Mouse (Mus musculus): ENCODE results near the gene Vmn1r197. TPM values are rescaled to one million over a fixed set of nuclear protein-coding genes. Genes with fewer than 3 reads are reported as not detected.
"Not testable (repeated sequence)": the region's sequence is repeated elsewhere in the genome, so short reads cannot be mapped to it uniquely, and the experiment has no call there.

Vmn1r197 gene
- not detected in 2 replicates for polyA plus RNA-seq (2012; ENCODE audit: insufficient read depth, insufficient read length, low replicate concordance, missing spikeins)

DNA sequence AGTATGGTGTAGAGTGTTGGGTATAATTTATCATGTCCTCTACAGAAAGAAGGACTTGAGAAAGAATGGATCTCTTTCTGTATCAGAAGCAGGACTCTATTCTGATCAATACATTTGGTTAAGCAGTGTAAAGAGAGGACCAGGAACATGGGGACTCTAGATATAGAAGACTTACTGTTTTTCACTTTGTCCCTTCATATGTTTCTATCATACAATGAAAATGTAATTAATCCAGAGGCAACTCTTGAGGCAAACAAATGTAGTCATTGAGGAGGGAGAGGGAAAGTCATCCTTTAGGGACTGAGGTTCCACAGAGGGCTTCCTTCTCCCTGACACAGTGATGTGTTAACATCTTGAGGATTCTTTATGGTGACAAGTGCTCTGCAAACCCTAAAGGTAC is at the start of gene Vmn1r197:
Gene Vmn1r197, plus strand, starts transcription at position 301 of the 400 bp plus-strand sequence.
- no peak for TF ChIP-seq CTCF (IDR thresholded peaks at IDR 0.05; ENCODE audit: insufficient read depth, low read depth, low read length)
- no peak for TF ChIP-seq POLR2A (IDR thresholded peaks at IDR 0.05; ENCODE audit: insufficient read depth, low read depth, low read length)
- no peak within 1 kb of the TSS for H3K27ac ChIP-seq (ENCODE audit: insufficient read depth, low read depth, low read length)
- no peaks in the 10 kb centered on the region for H3K4me1 ChIP-seq (ENCODE audit: control insufficient read depth, insufficient read depth, low read length)
- H3K4me3 ChIP-seq (ENCODE audit: insufficient read depth, low read depth, low read length) = no peak within 1 kb of the TSS

DNA sequence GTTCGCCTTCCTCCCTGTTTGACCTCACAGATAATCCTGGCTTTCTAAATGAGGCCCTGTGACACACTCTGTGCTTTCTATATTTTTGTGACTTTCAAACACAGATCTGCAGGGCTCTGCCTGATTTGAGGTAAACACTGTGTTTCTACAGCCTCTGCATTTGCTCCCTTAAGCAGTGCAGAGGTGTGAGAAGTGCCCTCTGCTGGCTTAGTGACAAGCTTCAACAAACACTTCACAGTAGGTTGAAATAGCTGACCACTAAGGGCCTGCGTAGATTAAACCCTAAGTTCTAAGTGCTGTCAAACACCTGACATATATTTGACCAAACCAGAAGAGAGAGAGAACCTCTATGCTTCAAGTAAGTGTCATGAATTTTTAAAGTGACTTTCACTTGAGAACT is 39.8 kb upstream of the Vmn1r197 start:
- Histone ChIP-seq H3K4me1 (ENCODE audit: control insufficient read depth, insufficient read depth, low read length) (no peaks in the 10 kb centered on the region), H3K27ac (ENCODE audit: insufficient read depth, low read depth, low read length) (no peak overlapping the region), H3K4me3 (ENCODE audit: insufficient read depth, low read depth, low read length) (no peak overlapping the region)
- WGBS = 79% methylated on average over 2 of the region's 2 CpGs
- no peak for TF ChIP-seq POLR2A (IDR thresholded peaks at IDR 0.05; ENCODE audit: insufficient read depth, low read depth, low read length)
- no peak for TF ChIP-seq CTCF (IDR thresholded peaks at IDR 0.05; ENCODE audit: insufficient read depth, low read depth, low read length)

GRCm38 (mm10) chr13:22289620-22290019 is 34.8 kb upstream of the Vmn1r197 start, which contains the start of gene Vmn1r196:
Gene Vmn1r196, plus strand, starts transcription at chr13:22289920.
- Histone ChIP-seq H3K4me3 (ENCODE audit: insufficient read depth, low read depth, low read length) (no peak within 1 kb of the TSS), H3K4me1 (ENCODE audit: control insufficient read depth, insufficient read depth, low read length) (no peaks in the 10 kb centered on the region), H3K27ac (ENCODE audit: insufficient read depth, low read depth, low read length) (no peak within 1 kb of the TSS)
- 80% methylated on average over 2 of the region's 2 CpGs for WGBS
- TF ChIP-seq CTCF (IDR thresholded peaks at IDR 0.05; ENCODE audit: insufficient read depth, low read depth, low read length) = no peak
- no peak for TF ChIP-seq POLR2A (IDR thresholded peaks at IDR 0.05; ENCODE audit: insufficient read depth, low read depth, low read length)

DNA sequence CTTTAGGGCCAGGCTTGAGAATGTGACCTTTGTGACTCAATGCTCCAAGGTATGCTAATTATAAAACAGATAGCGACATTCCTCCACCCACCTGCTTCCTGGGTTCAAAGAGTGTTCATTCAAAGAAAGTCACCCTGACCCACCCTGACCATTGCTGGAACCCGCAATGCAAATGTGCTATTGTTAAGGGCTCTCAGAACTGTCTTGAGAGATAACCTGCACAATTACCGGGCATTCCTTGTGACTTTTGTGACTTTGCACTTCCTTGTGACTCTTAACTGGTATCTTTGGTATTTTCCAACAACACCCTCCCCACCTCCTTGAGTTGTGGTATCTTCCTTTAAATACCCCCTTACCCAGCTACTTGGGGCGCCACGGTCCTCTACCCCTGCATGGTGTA is 16.3 kb upstream of the Vmn1r197 start:
- H3K4me3 ChIP-seq (ENCODE audit: insufficient read depth, low read depth, low read length); H3K4me1 ChIP-seq (ENCODE audit: control insufficient read depth, insufficient read depth, low read length); H3K27ac ChIP-seq (ENCODE audit: insufficient read depth, low read depth, low read length): not testable (repeated sequence)
- WGBS = 92% methylated on average over 5 of the region's 5 CpGs

DNA sequence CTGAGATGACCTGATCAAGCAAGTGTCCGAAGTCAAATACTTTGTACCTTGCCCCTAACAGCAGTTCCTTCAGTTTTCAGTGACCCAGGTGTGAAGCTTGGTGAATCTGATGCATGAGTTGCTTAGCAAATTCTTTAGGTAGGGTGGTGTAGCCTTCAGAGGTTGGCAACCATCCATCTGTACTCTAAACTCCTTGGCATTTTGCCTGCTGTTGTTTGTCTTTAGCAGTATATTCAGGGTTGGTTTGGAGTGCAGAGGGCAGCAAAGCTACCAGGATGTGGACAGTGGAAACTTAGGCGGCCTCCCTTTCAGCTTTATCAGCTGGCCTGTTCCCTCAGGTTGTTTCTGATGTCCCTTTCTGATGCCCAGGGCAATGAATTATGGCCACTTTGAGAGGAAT is 9.0 kb upstream of the Vmn1r197 start:
- Histone ChIP-seq H3K27ac (ENCODE audit: insufficient read depth, low read depth, low read length) (no peak overlapping the region), H3K4me1 (ENCODE audit: control insufficient read depth, insufficient read depth, low read length) (no peaks in the 10 kb centered on the region), H3K4me3 (ENCODE audit: insufficient read depth, low read depth, low read length) (no peak overlapping the region)
- 68% methylated on average over 2 of the region's 2 CpGs for WGBS
- TF ChIP-seq POLR2A (IDR thresholded peaks at IDR 0.05; ENCODE audit: insufficient read depth, low read depth, low read length) (no peak), CTCF (IDR thresholded peaks at IDR 0.05; ENCODE audit: insufficient read depth, low read depth, low read length) (no peak)

- TF ChIP-seq CTCF (IDR thresholded peaks at IDR 0.05; ENCODE audit: insufficient read depth, low read depth, low read length) = no peak
- TF ChIP-seq POLR2A (IDR thresholded peaks at IDR 0.05; ENCODE audit: insufficient read depth, low read depth, low read length) = no peak
- H3K4me3 ChIP-seq (ENCODE audit: insufficient read depth, low read depth, low read length) = no peak overlapping the region
- H3K4me1 ChIP-seq (ENCODE audit: control insufficient read depth, insufficient read depth, low read length) = no peaks in the 10 kb centered on the region
- WGBS = 83% methylated on average over 2 of the region's 2 CpGs
- H3K27ac ChIP-seq (ENCODE audit: insufficient read depth, low read depth, low read length) = no peak overlapping the region
Measured at GRCm38 (mm10) chr13:22317366-22317765, 7.0 kb upstream of the Vmn1r197 start.

GRCm38 (mm10) chr13:22320091-22320490 is 4.3 kb upstream of the Vmn1r197 start:
- Histone ChIP-seq H3K4me3 (ENCODE audit: insufficient read depth, low read depth, low read length) (no peak overlapping the region), H3K4me1 (ENCODE audit: control insufficient read depth, insufficient read depth, low read length) (no peaks in the 10 kb centered on the region), H3K27ac (ENCODE audit: insufficient read depth, low read depth, low read length) (no peak overlapping the region)
- TF ChIP-seq CTCF (IDR thresholded peaks at IDR 0.05; ENCODE audit: insufficient read depth, low read depth, low read length) = no peak

GRCm38 (mm10) chr13:22333269-22333668 is 8.9 kb downstream of the Vmn1r197 start:
- 79% methylated on average over 2 of the region's 2 CpGs for WGBS
- TF ChIP-seq POLR2A (IDR thresholded peaks at IDR 0.05; ENCODE audit: insufficient read depth, low read depth, low read length) = no peak
- no peak for TF ChIP-seq CTCF (IDR thresholded peaks at IDR 0.05; ENCODE audit: insufficient read depth, low read depth, low read length)
- H3K4me3 ChIP-seq (ENCODE audit: insufficient read depth, low read depth, low read length) = no peak overlapping the region
- H3K27ac ChIP-seq (ENCODE audit: insufficient read depth, low read depth, low read length) = no peak overlapping the region
- H3K4me1 ChIP-seq (ENCODE audit: control insufficient read depth, insufficient read depth, low read length) = no peaks in the 10 kb centered on the region

- Histone ChIP-seq H3K4me3 (ENCODE audit: insufficient read depth, low read depth, low read length) (no peak overlapping the region), H3K27ac (ENCODE audit: insufficient read depth, low read depth, low read length) (no peak overlapping the region), H3K4me1 (ENCODE audit: control insufficient read depth, insufficient read depth, low read length) (no peaks in the 10 kb centered on the region)
- TF ChIP-seq CTCF (IDR thresholded peaks at IDR 0.05; ENCODE audit: insufficient read depth, low read depth, low read length) (no peak), POLR2A (IDR thresholded peaks at IDR 0.05; ENCODE audit: insufficient read depth, low read depth, low read length) (no peak)
- WGBS = 88% methylated on average over 1 of the region's 1 CpGs
Measured at GRCm38 (mm10) chr13:22335565-22335964, 11.2 kb downstream of the Vmn1r197 start.

DNA sequence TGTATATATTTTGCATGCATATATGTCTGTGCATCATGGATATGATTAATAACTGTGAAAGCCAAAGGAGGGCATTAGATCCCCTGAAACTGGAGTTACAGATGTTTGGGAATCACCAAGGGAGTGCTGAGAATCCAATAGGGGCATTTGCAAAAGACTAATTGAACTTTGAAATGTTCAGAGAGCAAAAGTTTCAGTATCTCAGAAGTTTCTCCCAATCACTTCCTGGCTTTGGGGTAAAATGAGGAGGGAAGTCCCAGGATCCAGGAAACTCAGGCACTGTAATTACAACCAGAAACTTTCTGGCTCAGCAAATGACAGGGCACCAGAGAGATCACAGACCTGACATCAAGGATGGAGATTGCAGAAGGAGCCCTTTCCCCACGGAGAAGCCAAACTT is 25.7 kb downstream of the Vmn1r197 start, which contains the start of gene Vmn1r198:
Gene Vmn1r198, plus strand, starts transcription at position 301 of the 400 bp plus-strand sequence.
- Histone ChIP-seq H3K27ac (ENCODE audit: insufficient read depth, low read depth, low read length) (no peak within 1 kb of the TSS), H3K4me1 (ENCODE audit: control insufficient read depth, insufficient read depth, low read length) (no peaks in the 10 kb centered on the region), H3K4me3 (ENCODE audit: insufficient read depth, low read depth, low read length) (no peak within 1 kb of the TSS)
- 57% methylated on average over 1 of the region's 1 CpGs for WGBS
- TF ChIP-seq POLR2A (IDR thresholded peaks at IDR 0.05; ENCODE audit: insufficient read depth, low read depth, low read length) (no peak), CTCF (IDR thresholded peaks at IDR 0.05; ENCODE audit: insufficient read depth, low read depth, low read length) (no peak)

All from olfactory bulb, adult 2 months (tissue).